Mouse (Mus musculus): ENCODE measurements around the gene Eral1. TPM values are rescaled to one million over a fixed set of nuclear protein-coding genes. Genes with fewer than 3 reads are reported as not detected.

Eral1 gene
- polyA plus RNA-seq, 1 experiment from 2014 or later = 26.5 TPM

- H3K27me3 ChIP-seq (replicated peaks) = no peaks in the 10 kb centered on the region
- WGBS = 10% methylated on average over 5 of the region's 5 CpGs
- H3K9me3 ChIP-seq = no peaks in the 10 kb centered on the region
- peaks cover 25% of the 10 kb centered on the region for H3K4me1 ChIP-seq
- H3K4me3 ChIP-seq (replicated peaks) = peak overlapping the region; percentile 71
- peak overlapping the region; percentile 97 for H3K4me2 ChIP-seq
- H3K27ac ChIP-seq = peak overlapping the region; percentile 89; the same call in 1 of the 2 replicates
- ATAC-seq (ENCODE audit: insufficient read depth, low FRiP score, low read depth) = no peak
- H3K36me3 ChIP-seq = peaks cover 23% of the 10 kb centered on the region
- H3K9ac ChIP-seq = peak overlapping the region; percentile 65
Observed at GRCm38 (mm10) chr11:78032809-78033195, 47.4 kb downstream of the Eral1 start.

- Histone ChIP-seq H3K36me3 (peaks cover 28% of the 10 kb centered on the region), H3K4me1 (peaks cover 19% of the 10 kb centered on the region), H3K4me3 (replicated peaks) (peak within 1 kb of the TSS; percentile 71), H3K27ac (peak within 1 kb of the TSS; percentile 89), H3K4me2 (peak within 1 kb of the TSS; percentile 97), H3K9me3 (no peaks in the 10 kb centered on the region), H3K9ac (peak within 1 kb of the TSS; percentile 65), H3K27me3 (replicated peaks) (no peaks in the 10 kb centered on the region)
- ATAC-seq (ENCODE audit: insufficient read depth, low FRiP score, low read depth) = peak; percentile 91
- under 1% methylated on average over 94 of the region's 96 CpGs for WGBS
Observed at GRCm38 (mm10) chr11:78031947-78032808, 48.0 kb downstream of the Eral1 start, which contains the start of gene Dhrs13. TSS of gene Dhrs13 (plus strand) at chr11:78032280.

DNA sequence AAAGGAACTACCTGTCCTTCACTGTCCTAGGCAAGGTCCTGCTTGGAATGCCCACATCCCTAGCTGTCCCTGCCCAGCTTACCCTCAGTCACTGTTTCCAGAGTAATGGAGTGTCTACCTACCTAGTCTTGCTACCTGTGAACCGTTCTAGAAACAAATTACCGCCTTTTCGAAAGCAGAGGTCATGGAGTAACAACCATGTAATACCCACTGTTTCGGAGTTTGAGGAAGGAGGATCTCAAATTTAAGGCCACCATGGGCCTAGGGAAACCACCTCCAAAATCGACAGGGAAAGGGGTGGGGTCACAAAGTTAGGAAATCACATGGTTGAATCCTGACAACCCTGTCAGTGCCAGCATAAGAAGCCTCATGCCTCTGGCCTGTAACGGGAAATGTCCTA lies 48.8 kb downstream of the Eral1 start:
- Histone ChIP-seq H3K4me1 (peaks cover 14% of the 10 kb centered on the region), H3K4me3 (replicated peaks) (peak overlapping the region; percentile 71), H3K36me3 (peaks cover 36% of the 10 kb centered on the region), H3K9me3 (no peaks in the 10 kb centered on the region), H3K27ac (peak overlapping the region; percentile 89), H3K4me2 (peak overlapping the region; percentile 97), H3K27me3 (replicated peaks) (no peaks in the 10 kb centered on the region), H3K9ac (no peak overlapping the region)
- 44% methylated on average over 6 of the region's 6 CpGs for WGBS
- no peak for ATAC-seq (ENCODE audit: insufficient read depth, low FRiP score, low read depth)

DNA sequence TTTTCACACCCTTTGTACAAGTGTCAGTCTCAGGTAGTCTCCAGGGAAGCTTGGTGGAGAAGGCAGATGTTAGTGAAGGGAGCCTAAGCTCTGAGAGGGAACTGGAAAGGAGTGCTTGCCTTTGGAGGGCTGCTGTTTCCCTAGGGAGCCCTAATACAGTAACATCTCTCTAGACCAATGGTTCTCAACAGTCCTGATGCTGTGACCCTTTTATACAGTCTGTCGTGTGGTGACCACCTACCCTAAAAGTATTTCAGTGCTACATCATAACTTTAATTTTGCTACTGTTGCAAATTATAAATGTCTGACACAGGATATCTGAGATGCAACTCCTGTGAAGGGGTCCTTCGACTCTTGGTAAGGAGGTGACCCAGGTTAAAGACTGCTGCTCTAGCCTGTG lies 49.6 kb downstream of the Eral1 start:
- Histone ChIP-seq H3K9ac (no peak overlapping the region), H3K4me1 (peaks cover 14% of the 10 kb centered on the region), H3K4me3 (replicated peaks) (no peak overlapping the region), H3K4me2 (no peak overlapping the region), H3K27me3 (replicated peaks) (no peaks in the 10 kb centered on the region), H3K9me3 (no peaks in the 10 kb centered on the region), H3K27ac (no peak overlapping the region; the same call in 1 of the 2 replicates), H3K36me3 (peaks cover 44% of the 10 kb centered on the region)
- WGBS = 72% methylated on average over 2 of the region's 2 CpGs
- ATAC-seq (ENCODE audit: insufficient read depth, low FRiP score, low read depth) = no peak

GRCm38 (mm10) chr11:78029240-78029639 lies 50.9 kb downstream of the Eral1 start:
- no peak overlapping the region for H3K9ac ChIP-seq
- H3K4me2 ChIP-seq = no peak overlapping the region
- no peak overlapping the region for H3K4me3 ChIP-seq (replicated peaks)
- H3K27ac ChIP-seq = no peak overlapping the region
- no peak for ATAC-seq (ENCODE audit: insufficient read depth, low FRiP score, low read depth)
- H3K9me3 ChIP-seq = no peaks in the 10 kb centered on the region
- 92% methylated on average over 8 of the region's 8 CpGs for WGBS
- no peaks in the 10 kb centered on the region for H3K27me3 ChIP-seq (replicated peaks)
- peaks cover 50% of the 10 kb centered on the region for H3K36me3 ChIP-seq
- peaks cover 14% of the 10 kb centered on the region for H3K4me1 ChIP-seq

- no peaks in the 10 kb centered on the region for H3K4me1 ChIP-seq
- 85% methylated on average over 8 of the region's 8 CpGs for WGBS
- no peaks in the 10 kb centered on the region for H3K27me3 ChIP-seq (replicated peaks)
- no peak overlapping the region for H3K9ac ChIP-seq
- H3K27ac ChIP-seq = no peak overlapping the region
- H3K9me3 ChIP-seq = no peaks in the 10 kb centered on the region
- H3K36me3 ChIP-seq = peaks cover 75% of the 10 kb centered on the region
- H3K4me2 ChIP-seq = no peak overlapping the region
- ATAC-seq (ENCODE audit: insufficient read depth, low FRiP score, low read depth) = no peak
- no peak overlapping the region for H3K4me3 ChIP-seq (replicated peaks)
Observed at GRCm38 (mm10) chr11:78023607-78024006, 56.6 kb downstream of the Eral1 start.

MicroRNA genes within 50 kb of the gene (microRNA counts, 519-probe panel; counts per million panel counts)
- microRNA mmu-miR-144 (3,592 counts per million, percentile 90 among the panel's probes with 10 or more counts), microRNA mmu-miR-451 (3,067 counts per million, percentile 78 among the panel's probes with 10 or more counts)

Small RNA genes within 50 kb of the gene (microRNA-seq; reads per million reads assigned to microRNA genes)
- gene Mir144 (103 reads per million, percentile 49 among the genes with 10 or more reads in this experiment), gene Mir451a (not detected), gene Mir451b (not detected)

Other genes with a start within 250 kb of the Eral1 start
- gene Pipox, start 186.3 kb downstream of the Eral1 start, polyA plus RNA-seq (2015; fragmentation: Nextera tagmentation; extraction: Ambion mirVana) = 16.4 and 23.3 TPM in 2 replicates
- gene Sez6, start 149.6 kb downstream of the Eral1 start, polyA plus RNA-seq (2015; fragmentation: Nextera tagmentation; extraction: Ambion mirVana) = 1.7 and 1.8 TPM in 2 replicates
- gene Phf12, start 97.6 kb downstream of the Eral1 start, polyA plus RNA-seq (2015; fragmentation: Nextera tagmentation; extraction: Ambion mirVana) = 13.4 and 18.0 TPM in 2 replicates
- gene Dhrs13, start 48.1 kb downstream of the Eral1 start, polyA plus RNA-seq (2015; fragmentation: Nextera tagmentation; extraction: Ambion mirVana) = 17.3 and 19.4 TPM in 2 replicates
- 54.1 and 60.5 TPM in 2 replicates for gene Flot2, start 42.5 kb downstream of the Eral1 start, polyA plus RNA-seq (2015; fragmentation: Nextera tagmentation; extraction: Ambion mirVana)
- gene Fam222b, start 14.3 kb upstream of the Eral1 start, polyA plus RNA-seq (2015; fragmentation: Nextera tagmentation; extraction: Ambion mirVana) = 10.2 and 10.6 TPM in 2 replicates
- gene Traf4, start 85.2 kb upstream of the Eral1 start, polyA plus RNA-seq (2015; fragmentation: Nextera tagmentation; extraction: Ambion mirVana) = 57.3 and 67.4 TPM in 2 replicates
- gene Nek8, start 96.3 kb upstream of the Eral1 start, polyA plus RNA-seq (2015; fragmentation: Nextera tagmentation; extraction: Ambion mirVana) = 15.4 and 18.2 TPM in 2 replicates
- gene Tlcd1, start 96.3 kb upstream of the Eral1 start, polyA plus RNA-seq (2015; fragmentation: Nextera tagmentation; extraction: Ambion mirVana) = 29.8 and 30.8 TPM in 2 replicates
- gene Rpl23a, start 103.2 kb upstream of the Eral1 start, polyA plus RNA-seq (2015; fragmentation: Nextera tagmentation; extraction: Ambion mirVana) = 1,236 and 1,312 TPM in 2 replicates
- gene Rab34, start 108.0 kb upstream of the Eral1 start, polyA plus RNA-seq (2015; fragmentation: Nextera tagmentation; extraction: Ambion mirVana) = 111 and 120 TPM in 2 replicates
- gene Proca1, start 113.0 kb upstream of the Eral1 start, polyA plus RNA-seq (2015; fragmentation: Nextera tagmentation; extraction: Ambion mirVana) = 2.9 and 3.0 TPM in 2 replicates
- gene Sdf2, start 165.4 kb upstream of the Eral1 start, polyA plus RNA-seq (2015; fragmentation: Nextera tagmentation; extraction: Ambion mirVana) = 89.7 and 92.1 TPM in 2 replicates
- 22.8 and 25.7 TPM in 2 replicates for gene Supt6, start 165.6 kb upstream of the Eral1 start, polyA plus RNA-seq (2015; fragmentation: Nextera tagmentation; extraction: Ambion mirVana)
- gene 2610507B11Rik, start 181.4 kb upstream of the Eral1 start, polyA plus RNA-seq (2015; fragmentation: Nextera tagmentation; extraction: Ambion mirVana) = 76.7 and 82.5 TPM in 2 replicates
- 0.26 and 0.37 TPM in 2 replicates for gene BC030499, start 210.5 kb upstream of the Eral1 start, polyA plus RNA-seq (2015; fragmentation: Nextera tagmentation; extraction: Ambion mirVana)
- gene Spag5, start 221.1 kb upstream of the Eral1 start, polyA plus RNA-seq (2015; fragmentation: Nextera tagmentation; extraction: Ambion mirVana) = 33.3 and 34.6 TPM in 2 replicates
- gene Aldoc, start 242.6 kb upstream of the Eral1 start, polyA plus RNA-seq (2015; fragmentation: Nextera tagmentation; extraction: Ambion mirVana) = 24.1 and 24.5 TPM in 2 replicates
- gene Pigs, start 248.0 kb upstream of the Eral1 start, polyA plus RNA-seq (2015; fragmentation: Nextera tagmentation; extraction: Ambion mirVana) = 67.8 and 75.7 TPM in 2 replicates

Measured in stomach, embryonic 15.5 days (tissue).